Mouse (Mus musculus) forelimb bud, embryonic 11.5 days (tissue): ENCODE measurements around the gene Gspt1.
"Not testable (repeated sequence)": the region's sequence is repeated elsewhere in the genome, so short reads cannot be mapped to it uniquely, and the experiment has no call there.

Experiments
- DNase-seq: peaks from one replicate; pipeline ENCODE4 v3.0.0-alpha.2; 2012; ENCODE audit warnings: low read depth, low spot score

Gene Gspt1

DNA sequence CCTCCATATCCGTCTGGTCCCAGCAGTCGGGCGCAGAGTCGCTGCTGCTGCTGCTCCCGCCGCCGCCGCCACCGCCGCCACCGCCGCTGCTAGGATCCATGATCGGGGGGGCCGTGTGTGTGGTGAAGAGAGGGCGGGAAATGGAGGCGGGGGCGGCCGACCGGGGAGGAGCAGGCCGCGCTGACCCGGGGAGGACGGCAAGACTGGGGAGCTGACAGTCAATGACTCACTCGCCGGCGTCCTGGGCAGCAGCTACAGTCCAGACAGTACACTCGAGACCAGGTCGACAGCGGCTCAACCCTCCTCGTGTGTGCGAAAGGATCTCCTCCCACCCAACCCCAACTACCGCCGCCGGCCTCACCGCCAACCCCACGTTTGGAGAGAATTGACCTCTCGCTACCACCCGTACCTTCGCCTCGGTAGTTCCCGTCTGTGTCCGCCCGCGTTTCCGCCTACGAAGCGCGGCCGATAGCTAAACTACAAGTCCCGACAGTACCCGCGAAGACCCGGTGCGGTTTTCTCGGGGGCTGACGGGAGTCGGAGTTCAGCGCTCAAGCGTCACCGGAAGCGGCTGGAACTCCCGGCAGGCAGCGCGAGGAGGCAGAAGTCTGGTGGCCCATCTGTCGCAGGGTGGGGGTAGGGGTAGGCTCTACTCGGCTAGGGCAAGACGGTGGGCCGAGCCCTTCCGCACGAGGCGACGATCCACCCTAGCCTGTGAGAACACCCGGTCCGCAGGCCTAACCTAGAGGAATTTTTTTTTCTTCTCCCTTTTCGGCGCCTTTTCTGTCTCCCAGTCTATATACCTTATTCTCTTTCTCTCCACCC, at the start of gene Gspt1:
Gspt1 (minus strand) TSS at position 428 of the 825 bp plus-strand sequence.
- DNase-seq, result peak; percentile 98

DNA sequence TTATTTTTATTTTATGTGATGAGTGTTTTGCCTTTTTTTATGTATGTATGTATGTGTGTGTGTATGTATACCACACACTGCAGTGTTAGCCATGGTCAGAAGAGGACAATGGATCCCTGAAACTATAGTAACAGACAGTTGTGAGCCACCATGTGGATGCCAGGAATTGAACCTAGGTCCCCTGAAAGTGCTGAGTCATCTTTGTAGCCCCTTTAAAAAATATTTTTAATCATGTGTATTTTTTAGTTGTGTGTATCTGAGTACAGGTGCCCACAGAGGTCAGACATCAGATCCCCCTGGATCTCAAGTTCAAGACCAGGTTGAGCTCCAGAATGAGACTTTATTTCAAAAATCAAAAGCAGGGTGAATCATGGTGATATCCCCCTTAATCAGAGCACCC, 49.6 kb upstream of the Gspt1 start:
- no peak for DNase-seq

DNA sequence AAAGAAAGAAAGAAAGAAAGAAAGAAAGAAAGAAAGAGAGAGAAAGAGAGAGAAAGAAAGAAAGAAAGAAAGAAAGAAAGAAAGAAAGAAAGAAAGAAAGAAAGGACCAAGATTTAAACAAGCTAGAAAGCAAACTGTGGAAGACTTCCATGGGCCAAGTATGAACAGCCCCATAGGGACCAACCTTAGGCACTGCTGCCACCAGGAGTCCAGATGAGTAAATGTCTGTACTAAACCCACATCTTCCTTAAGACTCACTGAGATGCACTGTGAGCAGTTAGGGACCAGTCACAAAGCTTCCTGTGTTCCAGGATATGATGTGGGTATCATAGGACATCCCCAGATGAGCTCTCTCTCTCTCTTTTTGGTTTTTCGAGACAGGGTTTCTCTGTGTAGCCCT, 43.6 kb upstream of the Gspt1 start:
- not testable (repeated sequence) for DNase-seq

- not testable (repeated sequence) for DNase-seq
Observed at GRCm38 (mm10) chr16:11295583-11295982, 41.5 kb upstream of the Gspt1 start.

DNA sequence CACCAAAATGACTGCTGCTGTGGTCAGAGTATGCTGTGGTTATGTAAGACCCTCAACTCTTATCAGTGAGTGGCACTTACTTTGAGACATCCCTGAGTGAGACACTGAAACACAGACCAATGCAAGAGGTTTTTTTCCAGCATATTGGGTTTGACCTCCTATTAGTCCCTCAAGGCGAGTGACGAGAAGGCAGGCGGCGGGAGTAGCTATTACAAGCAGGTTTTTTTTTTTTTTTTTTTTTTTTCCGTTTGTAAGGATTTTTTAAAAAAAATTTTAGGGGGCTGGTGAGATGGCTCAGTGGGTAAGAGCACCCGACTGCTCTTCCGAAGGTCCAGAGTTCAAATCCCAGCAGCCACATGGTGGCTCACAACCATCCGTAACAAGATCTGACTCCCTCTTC, 34.7 kb upstream of the Gspt1 start:
- DNase-seq, result not testable (repeated sequence)

DNA sequence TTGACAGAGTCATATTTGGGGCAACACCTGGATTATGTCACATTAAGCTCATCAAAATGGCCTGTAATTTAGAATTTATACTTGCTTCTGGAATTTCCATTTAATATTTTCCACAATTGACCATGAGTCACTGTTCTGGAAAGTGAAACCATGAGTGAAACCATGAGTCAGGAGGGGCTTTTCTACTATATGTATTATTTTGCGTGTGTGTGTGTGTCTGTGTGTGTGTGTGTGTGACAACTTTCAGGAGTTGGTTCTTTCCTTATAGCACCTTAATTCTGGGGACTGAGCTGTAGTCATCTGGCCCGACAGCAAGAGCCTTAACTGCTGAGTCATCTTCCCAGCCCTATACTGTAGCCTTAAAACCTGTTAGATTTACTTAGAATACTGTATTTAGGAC, 31.8 kb upstream of the Gspt1 start:
- DNase-seq, result no peak

GRCm38 (mm10) chr16:11284881-11285280, 30.8 kb upstream of the Gspt1 start:
- DNase-seq, result no peak

- DNase-seq, result no peak
Observed at GRCm38 (mm10) chr16:11282655-11283232, 28.6 kb upstream of the Gspt1 start.

DNA sequence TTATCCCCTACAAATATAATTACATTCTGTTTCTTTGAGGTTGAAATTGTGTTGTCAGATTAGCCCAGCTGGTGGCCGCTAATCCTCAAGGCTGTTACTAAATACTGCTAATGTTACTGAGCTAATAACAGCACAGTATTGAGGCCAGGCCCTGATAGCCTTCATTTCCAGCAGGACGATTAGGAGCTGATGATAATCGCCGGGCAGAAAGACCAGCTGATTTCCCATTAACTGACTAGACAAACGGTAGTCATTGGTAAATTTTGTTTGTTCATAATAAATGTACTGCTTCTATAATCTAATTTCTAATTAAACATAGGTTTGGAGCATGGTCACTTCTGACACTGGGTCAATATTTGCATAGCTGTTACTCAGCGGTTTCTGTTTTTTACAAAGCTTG, 24.7 kb upstream of the Gspt1 start:
- no peak for DNase-seq

DNA sequence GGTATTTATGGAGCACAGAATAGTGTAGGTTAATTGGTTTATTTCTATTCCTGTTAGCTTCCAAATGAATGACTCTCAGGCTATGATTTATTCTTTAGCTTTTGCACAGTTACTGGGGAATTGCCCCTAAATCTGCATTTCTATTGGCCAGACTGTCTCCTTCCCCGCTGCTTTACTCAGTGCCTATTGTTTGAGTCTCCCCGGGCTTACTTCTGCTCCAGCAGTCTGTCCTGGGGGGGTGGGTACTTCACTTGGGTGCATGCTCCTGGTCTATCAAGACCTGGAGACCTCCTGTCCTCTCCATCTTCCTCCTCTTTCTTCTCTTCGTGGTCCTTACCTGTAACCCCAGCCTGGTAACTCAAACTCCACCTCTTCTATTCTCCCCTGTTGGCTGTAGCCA, 22.8 kb upstream of the Gspt1 start:
- DNase-seq, result no peak

DNA sequence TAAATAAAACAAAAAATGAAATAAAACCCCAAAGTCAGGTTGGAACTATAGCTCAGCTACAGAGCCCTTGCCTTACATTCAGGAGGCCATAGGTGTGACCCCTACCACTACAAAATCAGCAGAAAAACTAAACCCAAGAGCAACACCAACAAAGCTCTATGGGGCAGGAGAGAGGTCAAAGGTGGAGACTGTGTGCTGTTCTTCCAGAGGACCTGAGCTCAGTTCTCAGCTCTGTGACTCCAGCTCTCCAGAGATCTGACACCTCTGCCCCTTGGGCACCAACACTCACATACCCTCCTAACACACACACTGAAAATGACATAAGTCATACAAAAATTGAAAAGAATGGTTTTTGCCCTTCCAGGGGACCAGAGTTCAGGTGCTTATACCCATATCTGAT, 16.9 kb upstream of the Gspt1 start:
- no peak for DNase-seq

- no peak for DNase-seq
Observed at GRCm38 (mm10) chr16:11270642-11271041, 16.5 kb upstream of the Gspt1 start.

DNA sequence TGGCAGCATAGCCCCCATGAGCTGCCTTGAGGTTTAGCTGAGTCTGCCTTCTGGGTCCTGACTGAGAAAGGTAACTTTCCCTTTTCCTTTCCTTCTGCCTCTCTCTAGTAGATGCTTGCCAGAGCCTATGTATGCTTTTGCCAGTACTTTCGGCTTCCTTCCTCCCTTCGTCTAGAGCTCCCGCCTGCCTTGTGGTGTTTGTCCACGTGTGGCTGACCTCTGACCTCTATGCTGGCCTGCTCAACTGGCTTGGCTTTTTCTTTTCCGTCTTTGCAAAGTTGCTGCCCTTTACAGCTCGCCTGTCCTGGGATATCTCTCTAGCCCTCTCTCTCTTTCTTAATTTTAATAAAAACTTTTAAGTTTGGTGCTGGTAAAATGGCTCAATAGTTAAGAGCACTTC, 15.7 kb upstream of the Gspt1 start:
- no peak for DNase-seq

DNA sequence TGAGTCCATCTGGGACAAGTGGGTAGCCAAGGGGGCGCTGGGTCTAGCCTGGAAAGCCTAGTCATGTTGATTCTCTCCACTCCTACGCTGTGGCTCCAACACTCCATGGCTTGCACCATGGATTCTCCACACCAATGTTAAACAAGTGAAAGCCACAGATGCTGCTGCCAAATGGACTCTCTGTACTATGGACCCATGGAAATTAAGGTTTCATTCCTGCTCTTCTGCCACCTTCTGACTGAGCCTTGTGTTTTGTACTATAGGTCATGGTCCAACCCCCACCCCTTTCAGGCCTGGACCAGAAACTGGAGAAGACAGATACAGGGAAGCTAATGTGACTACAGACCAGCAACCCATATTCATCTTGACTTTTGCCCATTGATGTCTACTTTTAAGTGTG, 12.4 kb upstream of the Gspt1 start:
- no peak for DNase-seq

- no peak for DNase-seq
Observed at GRCm38 (mm10) chr16:11263266-11263665, 9.1 kb upstream of the Gspt1 start.

DNA sequence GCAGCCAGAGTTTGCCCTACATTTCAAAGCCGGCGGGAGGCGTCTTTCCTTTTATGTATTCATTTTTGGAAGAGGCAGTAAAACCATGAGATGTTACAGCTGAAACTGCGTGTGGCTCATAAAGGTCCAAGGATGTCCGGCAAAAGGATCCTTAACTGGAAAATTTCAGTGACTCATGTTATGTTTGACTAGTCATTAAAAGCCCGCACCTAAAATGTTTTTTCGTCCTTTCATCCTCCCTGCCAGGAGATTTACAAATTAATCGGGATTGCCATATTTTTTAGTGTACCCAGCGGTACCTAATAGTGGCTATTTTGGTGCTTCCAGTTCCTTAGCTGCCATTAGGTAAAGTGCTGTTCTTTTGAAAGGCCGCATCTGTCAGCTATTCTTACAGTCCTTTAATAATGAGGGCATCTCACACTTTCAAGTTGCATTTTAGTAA, 619 bp upstream of the Gspt1 start:
- DNase-seq, result no peak

DNA sequence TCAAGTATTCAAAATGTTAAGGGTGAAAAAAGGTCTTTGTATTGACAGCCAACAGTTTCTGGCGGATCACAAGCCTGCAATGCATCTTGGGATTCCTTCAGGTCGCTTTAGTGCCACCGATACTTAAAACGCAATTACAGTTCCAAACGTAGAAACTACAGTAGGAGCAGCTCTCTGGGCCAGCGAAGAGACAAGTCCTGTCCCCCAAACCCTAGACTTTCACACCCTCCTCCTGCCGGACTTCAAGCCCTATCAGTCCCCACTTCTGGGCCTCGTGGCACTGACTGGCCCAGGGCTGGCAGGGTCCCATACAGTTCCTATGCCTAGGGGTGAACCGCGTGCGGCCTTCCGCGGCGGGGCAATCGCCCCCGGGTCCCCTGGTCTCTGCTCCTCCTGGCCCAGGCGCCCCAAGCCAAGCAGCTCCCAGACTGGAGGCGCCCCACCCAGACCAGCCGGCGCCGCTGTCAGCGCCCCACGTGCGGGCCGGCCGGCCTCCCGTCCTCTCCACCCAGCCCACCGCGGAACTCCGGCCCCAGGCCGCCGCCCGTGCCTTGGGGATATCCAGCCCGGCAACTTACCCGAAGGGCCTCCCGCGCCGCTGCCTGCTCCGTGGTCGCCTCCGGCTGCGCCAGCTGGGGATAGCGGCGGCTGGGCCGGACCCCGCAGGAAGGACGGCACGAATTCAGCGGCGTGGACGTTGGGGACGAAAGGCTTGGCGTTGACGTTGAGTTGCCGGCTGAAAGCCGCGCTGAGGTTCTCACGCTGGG, 877 bp downstream of the Gspt1 start:
- peak; percentile 27 for DNase-seq

DNA sequence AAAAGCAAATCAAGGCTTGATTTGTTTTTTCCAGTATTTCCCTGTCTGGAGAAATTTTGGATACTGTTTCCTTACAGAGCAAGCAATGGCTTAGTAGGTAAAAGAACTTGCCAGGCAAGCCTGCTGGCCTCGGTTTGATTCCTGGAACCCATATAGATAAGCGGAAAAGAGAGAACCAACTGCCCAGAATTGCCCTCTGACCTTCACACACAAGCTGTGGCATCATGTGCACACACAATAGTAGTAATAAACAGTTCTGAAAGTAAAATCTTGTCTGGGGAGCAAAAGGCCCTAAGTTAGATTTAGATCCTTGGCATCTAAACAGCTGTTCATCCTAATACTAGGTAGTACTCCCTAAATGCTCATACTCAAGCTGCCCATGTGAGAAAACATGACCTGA, 6.3 kb downstream of the Gspt1 start:
- no peak for DNase-seq

- DNase-seq, result no peak
Observed at GRCm38 (mm10) chr16:11245767-11246166, 8.4 kb downstream of the Gspt1 start.

DNA sequence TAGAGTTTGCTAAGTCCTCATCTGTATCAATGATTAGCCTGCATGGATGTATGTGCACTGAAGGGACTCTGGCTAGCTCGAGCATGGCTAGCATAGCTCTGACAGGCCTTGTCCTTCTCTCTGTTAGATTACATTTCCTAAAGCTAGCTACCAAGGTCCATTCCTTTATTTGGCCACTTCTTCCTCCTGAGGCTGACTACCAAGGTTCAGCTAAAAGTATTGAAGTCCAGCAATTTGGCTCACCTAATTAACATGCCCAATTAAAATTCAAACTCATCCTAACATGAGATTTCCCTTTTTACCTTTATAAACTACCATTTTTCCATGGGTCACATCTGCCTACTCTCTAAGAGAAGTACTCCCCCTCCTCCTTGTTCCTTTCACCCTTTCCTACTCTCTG, 11.7 kb downstream of the Gspt1 start:
- no peak for DNase-seq

DNA sequence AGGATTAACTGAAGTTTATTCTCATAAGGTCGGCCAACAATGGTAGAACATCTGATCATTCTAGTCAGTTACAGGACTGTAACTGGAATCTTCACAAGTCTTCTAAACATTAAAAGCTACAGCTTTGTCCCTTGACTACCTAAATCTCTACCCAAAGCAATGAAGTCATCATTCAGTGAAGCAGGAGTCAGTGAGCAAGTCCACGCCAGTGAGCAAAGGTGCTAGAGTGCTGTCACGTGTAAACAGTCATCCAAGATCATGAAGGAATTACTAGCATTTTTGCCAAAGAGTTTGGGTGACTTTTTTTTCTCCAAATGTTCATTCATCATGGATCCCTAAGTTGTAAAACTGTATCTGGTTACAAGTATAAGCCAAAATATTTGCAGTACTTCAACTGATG, 36.3 kb downstream of the Gspt1 start:
- DNase-seq, result no peak

GRCm38 (mm10) chr16:11203600-11204390, 50.3 kb downstream of the Gspt1 start:
- no peak for DNase-seq
